Mouse (Mus musculus) T-cell, adult 2 months (primary cell): ENCODE measurements around the gene Ltbp4.

ENCODE experiments used
- DNase-seq: peaks from one replicate; pipeline ENCODE4 v3.0.0; 2022; ENCODE audit warnings: low spot score

The Ltbp4 gene

DNA sequence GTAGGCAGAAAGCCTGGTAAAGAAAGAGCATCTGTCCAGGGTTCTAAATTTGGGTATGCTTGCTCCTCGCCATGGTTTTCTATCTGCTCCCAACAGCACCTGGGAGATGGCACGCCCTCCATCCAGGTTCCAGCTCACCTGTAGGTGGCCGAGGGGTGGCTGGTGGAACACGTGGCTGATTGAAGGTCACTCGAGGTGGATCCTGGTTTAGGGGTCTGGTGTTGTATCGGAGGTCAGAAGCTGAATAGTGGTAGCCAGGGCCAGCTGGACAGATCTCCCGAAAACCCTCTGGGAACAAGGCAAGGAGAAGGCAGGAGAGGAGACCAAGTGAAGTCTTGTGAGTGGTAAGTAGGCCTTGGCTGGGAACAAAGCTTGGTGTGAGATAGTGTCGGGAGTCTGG lies 10.0 kb downstream of the Ltbp4 start:
- no peak for DNase-seq

DNA sequence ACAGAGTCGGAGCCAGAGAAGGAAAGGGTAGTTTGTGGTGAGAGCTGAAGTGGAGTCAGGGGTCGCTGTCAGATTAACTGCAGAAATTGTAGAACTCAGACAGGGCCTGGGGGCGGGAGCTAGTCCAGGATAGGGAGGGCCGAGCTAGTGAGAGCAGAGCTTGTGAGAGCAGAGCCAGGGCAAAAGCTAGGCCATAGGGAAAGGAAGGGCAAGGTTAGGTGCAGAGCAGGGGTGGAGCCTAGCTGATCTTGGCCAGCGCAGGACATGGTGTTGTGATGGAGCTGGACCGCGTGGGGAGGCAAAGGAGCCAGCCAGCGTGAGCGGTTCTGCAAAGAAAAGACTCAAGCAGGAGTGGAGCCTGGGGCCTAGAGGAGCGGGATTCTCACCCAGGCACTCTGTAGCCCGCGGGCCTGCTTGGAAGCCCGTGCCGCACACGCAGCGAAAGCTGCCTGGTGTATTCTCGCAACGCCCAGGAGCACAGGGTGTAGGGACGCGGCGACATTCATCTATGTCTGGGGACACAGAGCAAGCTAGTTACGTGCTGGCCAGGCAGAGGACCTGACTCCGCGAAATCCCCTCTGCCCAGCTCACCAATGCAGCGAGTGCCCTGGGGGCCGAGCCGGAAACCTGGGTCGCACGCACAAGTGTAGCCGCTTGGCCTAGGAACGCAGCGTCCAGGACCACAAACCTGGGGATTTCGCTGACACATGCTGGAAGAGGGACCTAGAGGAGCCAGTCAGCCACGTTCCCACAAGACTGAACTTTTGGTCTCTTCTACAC lies 11.2 kb downstream of the Ltbp4 start:
- no peak for DNase-seq

GRCm38 (mm10) chr7:27325697-27326096 lies 11.8 kb downstream of the Ltbp4 start:
- no peak for DNase-seq

GRCm38 (mm10) chr7:27324928-27325327 lies 12.6 kb downstream of the Ltbp4 start:
- DNase-seq, result no peak

DNA sequence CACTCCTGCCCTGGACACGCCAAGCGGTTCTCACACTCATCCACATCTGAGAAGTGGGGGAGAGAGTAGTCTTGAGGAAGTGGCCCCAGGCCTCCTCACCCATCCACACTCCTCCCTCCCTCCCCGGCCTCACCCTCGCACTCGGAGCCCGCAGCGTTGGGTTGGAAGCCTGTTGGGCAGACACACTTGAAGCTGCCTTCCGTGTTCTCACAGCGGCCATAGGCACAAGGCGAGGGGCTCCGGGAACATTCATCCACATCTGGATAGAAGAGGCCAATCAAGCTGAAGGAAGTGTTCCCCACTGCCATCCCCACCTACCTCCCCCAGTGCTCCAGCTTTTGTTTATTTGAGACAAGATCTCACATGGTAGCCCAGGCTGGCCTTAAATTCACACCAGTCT lies 13.3 kb downstream of the Ltbp4 start:
- no peak for DNase-seq

DNA sequence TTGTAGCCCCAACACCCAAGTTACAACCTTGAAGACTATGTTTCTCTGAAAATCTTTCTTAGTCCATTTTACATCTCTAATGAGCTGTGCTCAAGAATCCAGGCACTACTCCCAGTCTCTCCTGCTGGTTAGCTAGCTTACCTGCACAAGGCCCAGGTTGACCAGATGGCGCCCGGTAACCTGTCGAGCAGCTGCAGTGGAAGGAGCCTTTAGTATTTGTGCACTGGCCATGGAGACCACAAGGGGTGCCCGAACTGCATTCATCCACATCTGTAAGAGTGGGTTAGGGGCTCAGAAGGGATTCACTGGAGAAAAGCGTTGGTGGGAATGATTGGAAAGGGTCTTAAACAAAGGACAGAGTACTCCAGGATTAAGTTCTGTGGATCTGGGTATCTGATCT lies 14.5 kb downstream of the Ltbp4 start:
- no peak for DNase-seq

DNA sequence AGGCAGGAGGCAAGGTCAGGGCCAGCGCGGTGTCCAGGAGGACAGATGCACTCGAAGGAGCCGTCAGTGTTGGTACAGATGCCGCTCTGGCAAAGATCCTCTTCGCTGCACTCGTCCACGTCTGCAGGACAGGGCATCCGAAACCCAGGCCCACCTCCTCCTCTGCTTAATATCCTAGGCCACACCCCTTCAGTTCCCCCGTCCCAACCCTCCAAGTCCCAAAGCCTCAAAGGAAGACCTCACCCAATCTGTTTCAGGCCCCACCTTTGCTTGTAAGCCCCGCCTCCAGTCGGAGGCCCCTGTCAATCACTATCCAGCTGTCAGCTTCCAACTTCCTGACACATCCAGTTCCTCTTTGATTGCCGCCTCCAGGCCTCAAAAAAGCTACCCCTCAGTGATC lies 15.2 kb downstream of the Ltbp4 start:
- no peak for DNase-seq

GRCm38 (mm10) chr7:27319411-27319810 lies 18.1 kb downstream of the Ltbp4 start:
- no peak for DNase-seq

- no peak for DNase-seq
These were observed 21.5 kb downstream of the Ltbp4 start for GRCm38 (mm10) chr7:27315958-27316357.

GRCm38 (mm10) chr7:27314393-27314792 lies 23.1 kb downstream of the Ltbp4 start:
- no peak for DNase-seq

DNA sequence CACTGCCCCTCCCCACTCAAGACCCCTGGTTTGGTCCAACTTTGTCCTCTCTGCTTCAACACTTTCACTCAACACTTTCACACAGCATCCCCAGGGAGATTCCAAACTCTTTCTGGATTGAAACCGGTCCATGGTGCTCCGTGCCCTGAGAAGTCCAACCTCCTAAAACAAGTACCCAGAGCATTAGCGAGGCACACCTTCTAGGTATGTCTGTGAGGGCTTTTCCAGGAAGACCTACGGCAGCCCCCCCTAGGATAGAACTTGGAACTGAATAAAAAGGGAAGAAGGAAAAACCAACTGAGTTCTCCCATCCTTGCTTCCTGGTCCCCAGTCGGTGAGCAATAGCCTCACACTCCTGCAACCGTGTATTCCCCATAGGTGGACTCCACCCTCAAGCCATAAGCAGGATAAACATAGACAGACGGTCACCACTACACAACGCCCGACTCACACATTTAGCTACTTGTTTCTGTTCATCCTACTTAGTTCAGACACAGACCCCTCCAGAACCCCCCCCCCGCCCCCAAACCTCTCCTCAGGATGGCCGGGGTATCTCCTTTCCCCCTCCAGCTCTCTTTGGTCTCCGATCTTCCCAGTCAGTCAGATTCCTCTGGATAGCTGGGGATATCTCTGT lies 25.7 kb downstream of the Ltbp4 start:
- DNase-seq, result no peak

DNA sequence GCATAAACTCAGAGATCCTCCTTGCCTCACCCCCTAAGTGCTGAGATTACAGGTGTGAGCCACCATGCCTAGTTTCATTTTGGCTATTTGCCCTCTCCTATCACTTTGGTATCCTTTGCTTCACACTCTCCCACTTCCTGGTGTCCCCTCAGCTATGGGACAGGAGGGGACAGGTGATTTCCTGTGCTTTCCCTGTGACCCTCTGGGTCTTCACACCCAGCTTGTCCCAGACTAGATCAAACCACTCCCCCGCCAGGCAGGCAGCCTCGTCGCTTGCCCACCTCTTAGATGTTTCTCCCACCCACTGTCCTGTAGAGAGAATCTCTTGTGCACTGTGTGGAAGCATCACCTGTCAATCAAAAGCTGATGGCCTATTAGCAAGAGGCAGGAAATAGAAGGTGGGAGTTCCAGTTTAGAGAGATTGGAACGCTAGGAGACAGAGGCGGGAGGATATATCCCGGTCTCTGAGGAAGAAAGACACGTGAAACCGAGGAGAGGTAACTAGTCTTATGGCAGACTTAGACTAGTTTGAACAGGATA lies 26.4 kb downstream of the Ltbp4 start:
- no peak for DNase-seq

DNA sequence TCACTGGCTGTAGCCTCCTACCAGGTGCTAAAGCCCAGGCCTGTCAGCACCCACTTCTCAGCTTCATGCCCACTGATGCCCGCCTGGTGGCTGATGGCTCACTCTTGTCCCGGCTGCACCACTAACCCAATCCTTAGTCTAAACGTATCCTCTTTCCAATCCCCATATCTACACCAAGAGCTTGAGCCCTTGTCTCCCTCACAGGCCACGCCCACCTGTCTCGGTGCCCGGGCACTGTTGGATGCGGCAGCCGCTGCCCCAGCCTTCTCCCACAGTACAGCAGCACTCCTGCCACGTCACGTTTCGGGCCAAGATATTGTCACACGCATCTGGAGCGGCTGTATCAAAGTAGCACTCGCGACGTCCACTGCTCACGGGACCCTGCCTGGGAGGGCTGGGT lies 27.2 kb downstream of the Ltbp4 start:
- DNase-seq, result no peak

GRCm38 (mm10) chr7:27309832-27310231 lies 27.7 kb downstream of the Ltbp4 start:
- DNase-seq, result no peak

DNA sequence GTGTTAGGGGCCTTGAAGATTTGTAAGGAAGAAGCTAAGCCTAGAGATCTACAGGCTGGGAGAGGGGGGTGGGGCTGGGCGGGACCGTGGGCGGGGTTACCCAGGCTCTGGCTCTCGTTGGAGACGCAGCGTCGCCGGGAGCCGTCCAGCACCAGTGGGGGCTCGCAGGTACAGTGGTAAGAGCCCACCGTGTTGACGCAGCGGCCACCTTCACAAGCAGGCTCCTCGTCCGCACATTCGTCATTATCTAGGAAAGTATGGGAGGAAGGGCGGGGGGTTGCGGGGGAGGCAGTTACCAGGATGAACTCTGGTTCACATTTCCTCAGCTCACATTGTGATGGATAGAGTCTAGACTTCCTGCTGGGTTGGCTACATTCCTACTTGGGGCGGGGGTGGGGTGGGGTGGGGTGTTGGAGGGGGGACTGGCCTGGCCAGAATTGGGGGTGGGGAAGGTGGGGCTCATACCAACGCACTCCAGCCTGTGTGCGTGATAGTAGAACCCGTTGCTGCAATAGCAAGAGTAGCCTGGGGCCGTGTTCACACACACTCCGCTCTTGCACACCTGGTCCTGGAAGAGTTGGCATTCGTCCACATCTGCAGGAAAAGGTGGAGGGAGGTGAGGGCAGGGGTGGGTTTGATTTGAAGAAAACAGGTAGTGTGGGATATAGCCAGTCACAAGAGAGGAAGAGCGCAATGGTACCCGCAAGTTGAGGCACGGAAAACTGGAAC lies 28.5 kb downstream of the Ltbp4 start:
- DNase-seq, result no peak

DNA sequence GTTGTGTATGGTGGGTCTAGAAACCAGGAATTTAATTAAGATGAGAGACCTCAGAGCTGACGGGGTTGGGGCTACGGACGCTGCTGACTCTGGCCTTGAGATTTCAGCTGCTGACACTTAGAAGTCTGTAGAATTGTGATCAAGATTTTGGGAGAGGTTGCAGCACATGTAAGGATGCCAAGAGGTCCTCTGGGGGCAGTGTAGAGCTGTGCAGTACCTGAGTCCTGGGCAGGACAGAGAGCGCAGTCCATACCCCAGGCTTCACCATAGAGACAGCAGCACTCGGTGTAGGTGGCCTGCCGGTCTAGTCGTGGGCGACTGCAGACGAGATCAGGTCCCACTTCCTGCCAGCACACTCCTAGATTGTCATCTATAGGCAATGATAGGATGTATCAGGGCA lies 29.9 kb downstream of the Ltbp4 start:
- no peak for DNase-seq

DNA sequence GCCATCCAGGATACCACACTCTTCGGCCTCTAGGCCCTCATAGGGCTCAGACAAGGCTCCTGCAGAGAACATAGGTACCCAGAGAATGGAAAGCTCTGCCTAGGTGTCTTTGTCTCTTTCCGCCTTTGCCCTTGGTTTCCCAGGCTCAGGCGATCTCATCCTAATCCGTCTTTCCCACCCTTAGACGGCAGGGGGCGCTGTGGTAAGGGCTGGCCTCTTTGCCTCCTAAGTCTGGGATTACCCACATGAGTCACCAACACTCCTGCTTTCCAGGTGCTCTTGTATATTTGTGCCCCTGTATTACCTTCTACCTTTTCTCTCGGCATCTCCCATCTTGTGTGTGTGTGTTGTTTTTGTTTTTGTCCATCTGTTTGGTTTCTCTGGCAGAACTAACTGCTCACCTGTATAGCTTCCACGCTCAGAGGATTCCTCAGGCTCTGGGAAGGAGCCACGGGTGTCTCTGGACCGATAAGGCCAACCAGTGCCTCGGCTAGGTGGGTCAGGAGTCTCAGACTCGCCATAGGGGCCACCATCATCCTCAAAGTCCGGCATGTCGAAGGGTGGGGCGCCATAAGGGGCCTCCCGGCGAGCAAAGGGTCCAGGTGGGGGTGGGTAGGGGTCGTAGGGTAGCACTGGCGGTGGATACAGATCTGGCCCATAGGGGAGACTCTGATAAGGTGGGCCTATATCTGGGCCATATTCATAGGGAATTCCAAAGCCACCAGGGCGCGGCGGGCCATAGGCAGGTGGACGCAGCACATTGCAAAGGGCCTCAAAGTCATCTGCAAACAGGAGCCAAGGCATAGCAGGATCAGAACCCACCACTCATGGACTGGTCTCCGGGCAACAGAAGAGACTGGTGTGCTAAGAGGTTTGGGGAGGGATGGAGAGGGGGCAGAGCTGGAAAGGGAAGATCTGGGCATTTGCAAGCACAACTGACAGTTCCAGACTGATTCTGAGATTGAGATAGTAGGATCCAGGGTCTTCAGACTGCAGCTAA lies 31.0 kb downstream of the Ltbp4 start:
- no peak for DNase-seq

- no peak for DNase-seq
These were observed 32.3 kb downstream of the Ltbp4 start for GRCm38 (mm10) chr7:27305091-27305730.

GRCm38 (mm10) chr7:27302172-27302571 lies 35.3 kb downstream of the Ltbp4 start:
- DNase-seq, result peak; percentile 34

DNA sequence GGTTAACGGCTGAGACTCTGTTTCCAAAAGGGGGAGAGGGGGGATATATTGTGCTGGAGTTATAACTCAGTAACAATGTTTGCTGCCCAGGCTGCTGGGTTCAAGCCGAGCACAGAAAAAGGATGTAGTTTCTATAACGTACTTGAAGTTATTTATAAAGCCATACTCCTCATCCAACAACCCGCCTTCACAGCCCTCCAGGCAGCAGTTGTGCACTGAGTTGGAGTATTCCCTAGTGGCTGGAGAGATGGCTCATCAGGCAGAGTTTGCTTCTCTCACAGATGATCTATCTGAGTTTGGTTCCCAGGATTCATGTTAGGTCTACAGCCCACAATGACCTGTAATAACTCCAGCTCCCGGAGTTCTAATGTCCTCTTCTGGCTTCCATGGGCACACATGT lies 36.7 kb downstream of the Ltbp4 start:
- DNase-seq, result no peak

GRCm38 (mm10) chr7:27300351-27300750 lies 37.1 kb downstream of the Ltbp4 start:
- DNase-seq, result no peak
